Mouse (Mus musculus): ENCODE measurements around the gene Cfap206. TPM values are rescaled to one million over a fixed set of nuclear protein-coding genes. Genes with fewer than 3 reads are reported as not detected.
"Not testable (repeated sequence)": the region's sequence is repeated elsewhere in the genome, so short reads cannot be mapped to it uniquely, and the experiment has no call there.

Cfap206 gene
- polyA plus RNA-seq (2012; rRNA removed) = 456 and 463 TPM in 2 replicates

DNA sequence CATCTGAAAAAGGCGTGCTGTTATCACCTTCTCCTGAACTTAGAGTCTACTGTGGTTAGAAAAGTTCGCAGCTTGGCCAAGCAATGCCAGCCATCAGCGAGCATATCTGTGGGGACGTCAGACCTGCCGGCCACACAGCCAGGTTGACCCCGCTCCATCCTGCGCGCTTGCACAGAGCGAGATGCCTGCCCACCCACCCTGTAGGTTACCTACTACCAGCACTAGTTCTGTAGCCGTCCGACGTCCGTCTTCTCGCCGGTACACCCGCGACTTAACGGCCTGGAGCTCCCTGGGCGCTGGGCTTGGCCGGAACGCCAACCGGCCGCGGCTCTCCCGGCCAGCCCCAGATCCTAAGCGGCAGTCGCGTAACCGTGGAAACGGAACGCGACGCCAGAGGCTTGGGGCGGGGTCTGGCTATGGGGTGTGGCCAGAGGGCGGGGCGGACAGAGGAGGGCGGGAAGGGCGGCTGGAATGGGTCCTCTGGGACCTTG is at the start of gene Cfap206:
Cfap206 (minus strand) TSS at position 356 of the 491 bp plus-strand sequence.
- H3K36me3 ChIP-seq (ENCODE audit: control insufficient read depth, insufficient read depth, low read length) = no peaks in the 10 kb centered on the region
- peak within 1 kb of the TSS; percentile 92 for H3K4me3 ChIP-seq (ENCODE audit: control insufficient read depth, low read depth, low read length)
- H3K27ac ChIP-seq (ENCODE audit: control insufficient read depth, insufficient read depth, low read depth, low read length) = peak within 1 kb of the TSS; percentile 92
- H3K27me3 ChIP-seq (ENCODE audit: control insufficient read depth, insufficient read depth, low read length) = no peaks in the 10 kb centered on the region
- H3K4me1 ChIP-seq (ENCODE audit: control insufficient read depth, insufficient read depth, low read length) = no peaks in the 10 kb centered on the region
- TF ChIP-seq POLR2A (IDR thresholded peaks at IDR 0.05; ENCODE audit: control insufficient read depth, low read depth, low read length) = peak; percentile 96
- TF ChIP-seq CTCF (IDR thresholded peaks at IDR 0.05; ENCODE audit: control insufficient read depth, insufficient read depth, insufficient replicate concordance, low read depth, low read length) = no peak

DNA sequence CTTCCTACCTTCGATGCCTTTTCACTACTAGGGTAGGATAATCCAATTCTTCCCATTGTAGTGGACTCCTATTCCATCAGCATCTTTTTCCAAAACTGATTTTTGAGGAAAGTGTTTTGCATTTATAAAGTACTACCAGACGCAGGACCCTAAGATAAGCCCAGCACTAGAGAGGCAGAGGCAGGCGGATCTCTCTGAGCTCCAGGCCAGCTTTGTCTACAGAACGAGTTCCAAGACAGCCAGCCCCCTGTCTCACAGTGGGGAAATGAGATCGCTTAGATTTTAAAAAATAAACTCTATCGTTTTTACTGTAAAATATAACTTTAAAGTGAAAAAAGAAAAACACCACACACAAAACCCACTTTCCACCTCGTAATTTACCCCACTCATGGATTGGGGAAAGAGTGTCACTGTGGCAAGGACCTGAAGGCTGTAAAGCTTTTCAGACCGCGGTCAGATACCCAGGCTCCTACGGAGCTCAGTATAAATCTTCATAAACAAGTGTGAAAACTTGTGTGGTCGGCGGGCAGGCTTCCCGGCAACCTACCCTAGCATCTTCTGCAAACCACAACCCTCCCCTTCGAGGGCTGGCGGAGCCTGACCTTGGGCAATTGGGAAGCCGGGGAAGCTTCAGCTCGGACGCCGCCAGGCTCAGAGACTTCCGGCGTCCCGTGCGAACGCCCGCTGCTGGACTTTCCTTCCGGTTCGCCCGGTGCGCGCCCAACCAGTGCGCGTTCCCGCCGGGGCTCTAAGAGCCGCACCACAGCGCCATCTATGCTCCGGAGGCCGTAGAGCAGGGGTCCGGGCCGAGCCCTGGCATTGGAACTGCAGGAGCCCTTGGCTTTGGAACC is 47.9 kb upstream of the Cfap206 start, which contains the start of gene Smim8:
Smim8 (minus strand) TSS at position 747 of the 851 bp plus-strand sequence.
- Histone ChIP-seq H3K4me3 (ENCODE audit: control insufficient read depth, low read depth, low read length) (peak within 1 kb of the TSS; percentile 100), H3K36me3 (ENCODE audit: control insufficient read depth, insufficient read depth, low read length) (no peaks in the 10 kb centered on the region), H3K27me3 (ENCODE audit: control insufficient read depth, insufficient read depth, low read length) (no peaks in the 10 kb centered on the region), H3K27ac (ENCODE audit: control insufficient read depth, insufficient read depth, low read depth, low read length) (peak within 1 kb of the TSS; percentile 89), H3K4me1 (ENCODE audit: control insufficient read depth, insufficient read depth, low read length) (no peaks in the 10 kb centered on the region; the same call in 1 of the 2 replicates)
- TF ChIP-seq CTCF (IDR thresholded peaks at IDR 0.05; ENCODE audit: control insufficient read depth, insufficient read depth, insufficient replicate concordance, low read depth, low read length) (peak; percentile 92), POLR2A (IDR thresholded peaks at IDR 0.05; ENCODE audit: control insufficient read depth, low read depth, low read length) (peak; percentile 79)

DNA sequence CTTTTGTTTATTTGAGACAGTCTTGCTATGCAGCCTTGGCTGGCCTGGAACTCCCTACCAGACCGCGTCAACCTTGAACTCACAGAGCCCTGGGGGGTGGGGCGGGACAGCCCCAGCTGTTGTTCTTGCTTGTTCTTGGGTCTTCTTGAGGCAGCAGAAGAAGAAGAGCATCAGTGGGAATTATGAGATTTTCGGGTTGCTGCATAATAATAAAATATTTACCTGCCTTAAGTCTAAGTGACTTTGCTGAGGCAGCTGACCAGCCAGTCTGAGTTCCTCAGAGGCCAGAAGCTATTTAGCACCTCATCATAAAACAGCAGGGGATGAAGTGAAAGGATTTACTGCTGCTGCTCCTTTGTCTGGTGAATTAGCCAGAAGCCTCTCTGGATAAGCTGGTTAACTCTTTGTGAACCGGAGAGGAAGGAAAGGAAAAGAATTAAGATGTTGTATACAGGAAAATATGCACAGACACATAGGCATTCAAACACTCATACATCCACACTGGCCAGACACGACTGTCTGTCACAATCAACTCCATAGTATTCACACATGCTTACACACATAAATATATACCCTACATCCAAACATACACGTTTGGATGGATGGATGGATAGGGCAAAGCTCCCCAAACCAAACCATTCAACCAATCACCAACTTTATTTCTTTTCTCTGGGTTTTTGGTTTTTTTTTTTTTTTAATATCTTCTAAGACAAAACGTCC is 41.8 kb upstream of the Cfap206 start:
- Histone ChIP-seq H3K27me3 (ENCODE audit: control insufficient read depth, insufficient read depth, low read length) (no peaks in the 10 kb centered on the region), H3K36me3 (ENCODE audit: control insufficient read depth, insufficient read depth, low read length) (peaks cover 2% of the 10 kb centered on the region), H3K4me3 (ENCODE audit: control insufficient read depth, low read depth, low read length) (no peak overlapping the region), H3K4me1 (ENCODE audit: control insufficient read depth, insufficient read depth, low read length) (no peaks in the 10 kb centered on the region), H3K27ac (ENCODE audit: control insufficient read depth, insufficient read depth, low read depth, low read length) (no peak overlapping the region)
- TF ChIP-seq POLR2A (IDR thresholded peaks at IDR 0.05; ENCODE audit: control insufficient read depth, low read depth, low read length) (no peak), CTCF (IDR thresholded peaks at IDR 0.05; ENCODE audit: control insufficient read depth, insufficient read depth, insufficient replicate concordance, low read depth, low read length) (no peak)

DNA sequence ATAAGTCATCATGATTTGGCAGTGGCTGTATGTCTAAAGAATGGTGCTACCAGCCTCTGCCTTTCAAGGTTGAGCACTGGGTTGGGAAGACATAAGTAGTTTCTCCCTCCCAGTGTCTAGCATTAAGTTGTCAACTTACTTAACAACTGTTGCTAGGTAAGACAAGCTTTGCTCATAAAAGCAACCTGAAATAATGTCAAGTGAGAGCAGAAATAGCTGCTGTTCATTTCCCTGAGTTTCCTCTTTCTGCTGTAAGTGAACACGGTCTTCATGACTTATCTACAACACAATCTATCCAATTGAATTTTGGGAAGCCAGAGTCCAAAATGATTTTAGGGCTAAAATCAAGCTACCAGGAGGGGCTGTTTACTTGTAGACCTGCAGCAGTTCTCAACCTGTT is 26.2 kb upstream of the Cfap206 start, which contains the start of gene Gm136:
Gm136 (minus strand) TSS at position 101 of the 400 bp plus-strand sequence.
- H3K27me3 ChIP-seq (ENCODE audit: control insufficient read depth, insufficient read depth, low read length) = no peaks in the 10 kb centered on the region
- no peak for TF ChIP-seq POLR2A (IDR thresholded peaks at IDR 0.05; ENCODE audit: control insufficient read depth, low read depth, low read length)
- TF ChIP-seq CTCF (IDR thresholded peaks at IDR 0.05; ENCODE audit: control insufficient read depth, insufficient read depth, insufficient replicate concordance, low read depth, low read length) = no peak
- H3K4me3 ChIP-seq (ENCODE audit: control insufficient read depth, low read depth, low read length) = peak within 1 kb of the TSS; percentile 78
- no peaks in the 10 kb centered on the region for H3K36me3 ChIP-seq (ENCODE audit: control insufficient read depth, insufficient read depth, low read length)
- H3K27ac ChIP-seq (ENCODE audit: control insufficient read depth, insufficient read depth, low read depth, low read length) = no peak within 1 kb of the TSS
- no peaks in the 10 kb centered on the region for H3K4me1 ChIP-seq (ENCODE audit: control insufficient read depth, insufficient read depth, low read length)

DNA sequence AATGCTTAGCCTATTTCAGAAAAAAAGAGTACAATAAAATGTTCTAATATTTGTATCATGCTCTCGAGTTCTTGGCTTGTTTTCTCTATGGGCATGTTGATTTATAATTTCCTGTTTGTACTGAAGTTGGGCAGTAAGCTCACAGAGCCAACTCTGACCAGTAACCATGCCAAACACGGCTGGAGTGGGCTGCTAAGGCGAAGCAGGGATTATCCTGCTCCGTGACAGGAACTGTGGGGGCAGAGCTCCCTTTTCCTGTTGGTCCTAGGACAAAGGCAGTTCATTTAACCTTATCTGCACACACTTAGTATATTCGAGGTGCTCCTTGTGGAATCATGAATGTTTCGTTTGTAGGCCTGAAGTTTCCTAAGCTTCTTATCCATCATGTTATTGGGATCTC is 19.2 kb upstream of the Cfap206 start:
- H3K4me3 ChIP-seq (ENCODE audit: control insufficient read depth, low read depth, low read length) = no peak overlapping the region
- H3K27ac ChIP-seq (ENCODE audit: control insufficient read depth, insufficient read depth, low read depth, low read length) = no peak overlapping the region
- TF ChIP-seq POLR2A (IDR thresholded peaks at IDR 0.05; ENCODE audit: control insufficient read depth, low read depth, low read length) (no peak), CTCF (IDR thresholded peaks at IDR 0.05; ENCODE audit: control insufficient read depth, insufficient read depth, insufficient replicate concordance, low read depth, low read length) (no peak)

DNA sequence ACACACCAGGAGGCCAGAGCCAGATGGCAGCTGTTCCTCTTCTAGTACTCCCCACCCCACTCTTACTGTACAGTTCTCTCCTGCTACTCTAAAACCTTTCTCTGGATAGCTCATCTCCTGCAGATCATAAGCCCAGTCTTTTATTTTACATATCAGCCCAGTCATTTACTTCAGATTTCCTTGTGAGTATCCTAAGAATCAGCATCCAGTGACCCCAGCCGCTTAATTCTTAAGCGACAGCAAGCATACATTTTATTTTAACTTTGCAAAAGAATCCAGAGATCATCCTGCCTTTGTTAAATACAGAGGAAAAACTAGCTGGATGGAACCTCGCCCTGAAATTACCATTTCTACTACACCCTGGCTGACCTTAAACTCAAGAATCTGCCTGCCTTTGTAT is 4.5 kb upstream of the Cfap206 start:
- Histone ChIP-seq H3K36me3 (ENCODE audit: control insufficient read depth, insufficient read depth, low read length) (no peaks in the 10 kb centered on the region), H3K4me1 (ENCODE audit: control insufficient read depth, insufficient read depth, low read length) (no peaks in the 10 kb centered on the region), H3K4me3 (ENCODE audit: control insufficient read depth, low read depth, low read length) (no peak overlapping the region), H3K27me3 (ENCODE audit: control insufficient read depth, insufficient read depth, low read length) (no peaks in the 10 kb centered on the region), H3K27ac (ENCODE audit: control insufficient read depth, insufficient read depth, low read depth, low read length) (no peak overlapping the region)
- TF ChIP-seq POLR2A (IDR thresholded peaks at IDR 0.05; ENCODE audit: control insufficient read depth, low read depth, low read length) (no peak), CTCF (IDR thresholded peaks at IDR 0.05; ENCODE audit: control insufficient read depth, insufficient read depth, insufficient replicate concordance, low read depth, low read length) (no peak)

More for the DNA sequence above, 19.2 kb upstream of the Cfap206 start:
- Histone ChIP-seq H3K27me3 (ENCODE audit: control insufficient read depth, insufficient read depth, low read length) (no peaks in the 10 kb centered on the region), H3K4me1 (ENCODE audit: control insufficient read depth, insufficient read depth, low read length) (no peaks in the 10 kb centered on the region), H3K36me3 (ENCODE audit: control insufficient read depth, insufficient read depth, low read length) (no peaks in the 10 kb centered on the region)

DNA sequence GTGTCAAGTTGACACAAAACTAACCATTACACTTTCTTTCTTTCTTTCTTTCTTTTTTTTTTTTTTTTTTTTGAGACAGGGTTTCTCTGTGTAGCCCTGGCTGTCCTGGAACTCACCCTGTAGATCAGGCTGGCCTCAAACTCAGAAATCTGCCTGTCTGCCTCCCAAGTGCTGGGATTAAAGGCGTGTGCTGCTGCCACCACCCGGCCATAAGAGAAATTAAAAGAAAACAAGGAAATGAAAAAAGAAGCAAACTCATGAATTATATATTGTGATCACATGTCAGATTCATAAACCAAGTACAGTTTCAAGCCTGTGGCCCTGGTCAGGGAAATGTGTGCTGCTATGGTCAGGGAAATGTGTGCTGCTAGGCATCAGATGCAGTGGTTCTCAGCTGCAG is 3.4 kb upstream of the Cfap206 start:
- not testable (repeated sequence) for H3K4me3 ChIP-seq (ENCODE audit: control insufficient read depth, low read depth, low read length); H3K27ac ChIP-seq (ENCODE audit: control insufficient read depth, insufficient read depth, low read depth, low read length); H3K36me3 ChIP-seq (ENCODE audit: control insufficient read depth, insufficient read depth, low read length); H3K4me1 ChIP-seq (ENCODE audit: control insufficient read depth, insufficient read depth, low read length); H3K27me3 ChIP-seq (ENCODE audit: control insufficient read depth, insufficient read depth, low read length)

DNA sequence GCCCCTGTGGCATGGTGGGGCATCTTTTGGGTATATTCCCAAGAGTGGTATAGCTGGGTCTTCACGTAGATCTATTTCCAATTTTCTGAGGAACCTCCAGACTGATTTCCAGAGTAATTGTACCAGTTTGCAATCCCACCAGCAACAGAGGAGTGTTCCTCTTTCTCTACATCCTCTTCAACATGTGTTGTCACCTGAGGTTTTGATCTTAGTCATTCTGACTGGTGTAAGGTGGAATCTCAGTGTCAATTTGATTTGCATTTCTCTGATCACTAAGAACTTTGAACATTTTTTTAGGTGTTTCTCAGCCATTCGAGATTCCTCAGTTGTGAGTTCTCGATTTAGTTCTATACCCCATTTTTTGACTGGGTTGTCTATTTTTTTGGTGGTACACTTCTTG is 4.3 kb downstream of the Cfap206 start:
- H3K36me3 ChIP-seq (ENCODE audit: control insufficient read depth, insufficient read depth, low read length); H3K4me1 ChIP-seq (ENCODE audit: control insufficient read depth, insufficient read depth, low read length); H3K4me3 ChIP-seq (ENCODE audit: control insufficient read depth, low read depth, low read length); H3K27me3 ChIP-seq (ENCODE audit: control insufficient read depth, insufficient read depth, low read length); H3K27ac ChIP-seq (ENCODE audit: control insufficient read depth, insufficient read depth, low read depth, low read length): not testable (repeated sequence)
